In genomic region chr4:155891011-155891471, GRCm38 (mm10) we compare ENCODE assay signal across 8 mouse cellular contexts. TPM values are rescaled to one million over a fixed set of nuclear protein-coding genes. Genes with fewer than 3 reads are reported as not detected.
A peak's percentile ranks its signal among the peaks of the same experiment; 100 is the strongest.
DNase-seq lines count a peak whose midpoint lies in the region; ATAC-seq and TF ChIP-seq lines count a peak whose summit lies in the region.

No protein-coding gene starts in this region.

- no peak for ATAC-seq in heart, embryonic 15.5 days (replicated peaks; ENCODE audit: insufficient number of reproducible peaks, insufficient read depth, low FRiP score, low read depth)
- ATAC-seq in heart, postnatal 0 days (ENCODE audit: insufficient read depth, low read depth): no peak
- ATAC-seq in liver, embryonic 13.5 days (ENCODE audit: low read depth): no peak

- H3K9me3 ChIP-seq in heart, embryonic 15.5 days (replicated peaks): no peaks in the 10 kb centered on the region
- no peaks in the 10 kb centered on the region for H3K9me3 ChIP-seq in MEL (replicated peaks; ENCODE audit: insufficient read depth, low read length)
- H3K9me3 ChIP-seq in heart, postnatal 0 days (replicated peaks; ENCODE audit: control insufficient read depth, low read length): no peaks in the 10 kb centered on the region
- no peaks in the 10 kb centered on the region for H3K9me3 ChIP-seq in liver, embryonic 13.5 days (replicated peaks)

- H3K79me2 ChIP-seq in MEL (ENCODE audit: control insufficient read depth, insufficient read depth, low read length, poor library complexity): peaks cover 48% of the 10 kb centered on the region

- under 1% methylated on average over 34 of the region's 34 CpGs for whole genome bisulfite sequencing in heart, embryonic 15.5 days
- WGBS in heart, postnatal 0 days: 1% methylated on average over 33 of the region's 34 CpGs
- WGBS in liver, embryonic 13.5 days (ENCODE audit: insufficient replicate concordance): under 1% methylated on average over 34 of the region's 34 CpGs

- DNase-seq in heart, postnatal 25 days (ENCODE audit: low spot score): no peak
- DNase-seq in MEL (ENCODE audit: low read depth, low spot score): peak; percentile 68
- DNase-seq in heart, postnatal 0 days (ENCODE audit: low spot score): no peak
- no peak for DNase-seq in liver, embryonic 13.5 days
- peak; percentile 57 for DNase-seq in testis, postnatal 10 days (ENCODE audit: low spot score)
- DNase-seq in left cerebral cortex, adult 11 months (ENCODE audit: low spot score): no peak
- no peak for DNase-seq in urinary bladder, postnatal 25 days (ENCODE audit: low spot score)

- H3K27ac ChIP-seq in heart, embryonic 15.5 days: no peak overlapping the region
- peak overlapping the region; percentile 20; the same call in 1 of the 2 replicates for H3K27ac ChIP-seq in MEL (ENCODE audit: control insufficient read depth, low read depth, low read length)
- H3K27ac ChIP-seq in heart, postnatal 0 days (ENCODE audit: low read depth): no peak overlapping the region; the same call in 1 of the 2 replicates
- peak overlapping the region; percentile 50; the same call in 1 of the 2 replicates for H3K27ac ChIP-seq in liver, embryonic 13.5 days

- no peak for TF ChIP-seq CTCF in MEL (IDR thresholded peaks at IDR 0.05 in 2 of 3, conservative IDR thresholded peaks at IDR 0.05 in 1 of 3; ENCODE audit: control insufficient read depth in 1 of 3, insufficient read depth in 1 of 3, low read depth in 2 of 3, low read length in 3 of 3, poor library complexity in 1 of 3, severe bottlenecking in 1 of 3)
- no peak for TF ChIP-seq CTCF in heart, postnatal 0 days (IDR thresholded peaks at IDR 0.05; ENCODE audit: low read depth)

- peak overlapping the region; percentile 93 for H3K4me2 ChIP-seq in heart, embryonic 15.5 days
- H3K4me2 ChIP-seq in heart, postnatal 0 days (ENCODE audit: low read depth, low read length): peak overlapping the region; percentile 99
- peak overlapping the region; percentile 100 for H3K4me2 ChIP-seq in liver, embryonic 13.5 days

- H3K36me3 ChIP-seq in heart, embryonic 15.5 days: peaks cover 35% of the 10 kb centered on the region
- H3K36me3 ChIP-seq in MEL (ENCODE audit: control insufficient read depth in 1 of 2, insufficient read depth in 2 of 2, low read length in 2 of 2): peaks cover 0 to 4% of the 10 kb centered on the region in 2 experiments; a peak in 2 of 4 replicates
- peaks cover 30% of the 10 kb centered on the region for H3K36me3 ChIP-seq in heart, postnatal 0 days (replicated peaks; ENCODE audit: control insufficient read depth, insufficient read depth, low read length)
- H3K36me3 ChIP-seq in liver, embryonic 13.5 days: peaks cover 48% of the 10 kb centered on the region

- H3K27me3 ChIP-seq in heart, embryonic 15.5 days: no peaks in the 10 kb centered on the region
- no peaks in the 10 kb centered on the region for H3K27me3 ChIP-seq in MEL (ENCODE audit: control insufficient read depth in 1 of 2, insufficient read depth in 2 of 2, low read length in 2 of 2)
- H3K27me3 ChIP-seq in heart, postnatal 0 days (ENCODE audit: control insufficient read depth, insufficient read depth, low read length): no peaks in the 10 kb centered on the region
- no peaks in the 10 kb centered on the region for H3K27me3 ChIP-seq in liver, embryonic 13.5 days

- peak overlapping the region; percentile 93 for H3K9ac ChIP-seq in heart, embryonic 15.5 days
- peak overlapping the region; percentile 73 for H3K9ac ChIP-seq in MEL (ENCODE audit: control insufficient read depth, low read depth, low read length, poor library complexity, severe bottlenecking)
- H3K9ac ChIP-seq in heart, postnatal 0 days (replicated peaks; ENCODE audit: low read depth, low read length): peak overlapping the region; percentile 80
- H3K9ac ChIP-seq in liver, embryonic 13.5 days: peak overlapping the region; percentile 95

- no peak for TF ChIP-seq RAD21 in MEL (IDR thresholded peaks at IDR 0.05; ENCODE audit: low read depth, low read length)

- no peak for TF ChIP-seq POLR2A in MEL (IDR thresholded peaks at IDR 0.05; ENCODE audit: control insufficient read depth in 1 of 2, insufficient read depth in 1 of 2, low read depth in 1 of 2, low read length in 2 of 2, poor library complexity in 1 of 2)

- intact Hi-C loops in heart, postnatal 25 days (cut with DNase I): loop anchor here (5.0 kb wide), 1 partner anchor 59 kb away; the partner anchor contains the start of gene Aurkaip1

- peak overlapping the region; percentile 88 for H3K4me3 ChIP-seq in heart, embryonic 15.5 days
- peak overlapping the region; percentile 64 to 93 for H3K4me3 ChIP-seq in MEL (ENCODE audit: control insufficient read depth in 1 of 2, insufficient read depth in 1 of 2, low read depth in 2 of 2, low read length in 2 of 2)
- peak overlapping the region; percentile 80 for H3K4me3 ChIP-seq in heart, postnatal 0 days (ENCODE audit: low read depth, low read length)
- peak overlapping the region; percentile 95 for H3K4me3 ChIP-seq in liver, embryonic 13.5 days (replicated peaks)

- no peak for TF ChIP-seq EP300 in MEL (IDR thresholded peaks at IDR 0.05; ENCODE audit: low read depth in 1 of 2, low read length in 2 of 2)
- TF ChIP-seq EP300 in heart, postnatal 0 days (IDR thresholded peaks at IDR 0.05; ENCODE audit: low read depth): no peak

- peaks cover 41% of the 10 kb centered on the region for H3K4me1 ChIP-seq in heart, embryonic 15.5 days (replicated peaks)
- H3K4me1 ChIP-seq in MEL (ENCODE audit: control insufficient read depth in 1 of 2, insufficient read depth in 2 of 2, low read length in 2 of 2): peaks cover 5 to 17% of the 10 kb centered on the region in 2 experiments; a peak in 3 of 4 replicates
- H3K4me1 ChIP-seq in heart, postnatal 0 days (ENCODE audit: control insufficient read depth, insufficient read depth): peaks cover 27% of the 10 kb centered on the region
- H3K4me1 ChIP-seq in liver, embryonic 13.5 days (replicated peaks): peaks cover 58% of the 10 kb centered on the region

TF ChIP-seq in MEL, 35 proteins besides CTCF, POLR2A, EP300 and RAD21:
- no peak for TF ChIP-seq USF1 (IDR thresholded peaks at IDR 0.05; ENCODE audit: low read depth, low read length)
- 0 out of 2 replicates have a peak, but pooled peaks have one; percentile 15 for TF ChIP-seq ELF1 (IDR thresholded peaks at IDR 0.05; ENCODE audit: low read depth, low read length)

RNA-seq across cellular contexts. Expression of gene Pusl1, which starts 0.5 kb away (rescaled TPM):
- polyA plus RNA-seq in heart, embryonic 15.5 days (2015; fragmentation: Nextera tagmentation; extraction: Ambion mirVana): 28.7 and 32.4 TPM in 2 replicates
- total RNA-seq in heart, postnatal 25 days (2021): 10 to 100 TPM; 12.8 to 13.8 TPM
- total RNA-seq in MEL (2012; rRNA removed): 50.0 and 65.2 TPM in 2 replicates
- 10 to 100 TPM in 1 of 2 experiments, not detected in 1; 68.4 TPM for polyA plus RNA-seq in MEL (2012; ENCODE audit: insufficient read depth in 1 of 2, insufficient read length in 2 of 2, low read depth in 1 of 2, low replicate concordance in 2 of 2, missing spikeins in 1 of 2)
- 31.3 and 33.9 TPM in 2 replicates for total RNA-seq in heart, postnatal 0 days (2014; rRNA removed; ENCODE audit: low replicate concordance)
- 20.1 and 22.3 TPM in 2 replicates for polyA plus RNA-seq in heart, postnatal 0 days (2015; fragmentation: Nextera tagmentation; extraction: Ambion mirVana)
- polyA plus RNA-seq in liver, embryonic 13.5 days (2015; fragmentation: Nextera tagmentation; extraction: Ambion mirVana): 25.4 and 25.7 TPM in 2 replicates

RNA-seq across cellular contexts. Expression of gene Acap3, which starts 0.6 kb away (rescaled TPM):
- 8.2 and 13.5 TPM in 2 replicates for polyA plus RNA-seq in heart, embryonic 15.5 days (2015; fragmentation: Nextera tagmentation; extraction: Ambion mirVana)
- 10 to 100 TPM; 11.7 to 18.0 TPM for total RNA-seq in heart, postnatal 25 days (2021)
- total RNA-seq in MEL (2012; rRNA removed): 17.6 and 24.5 TPM in 2 replicates
- 10 to 100 TPM in 1 of 2 experiments, not detected in 1; 39.1 TPM for polyA plus RNA-seq in MEL (2012; ENCODE audit: insufficient read depth in 1 of 2, insufficient read length in 2 of 2, low read depth in 1 of 2, low replicate concordance in 2 of 2, missing spikeins in 1 of 2)
- total RNA-seq in heart, postnatal 0 days (2014; rRNA removed; ENCODE audit: low replicate concordance): 16.3 and 31.2 TPM in 2 replicates
- polyA plus RNA-seq in heart, postnatal 0 days (2015; fragmentation: Nextera tagmentation; extraction: Ambion mirVana): 5.8 and 6.4 TPM in 2 replicates
- 7.6 and 7.8 TPM in 2 replicates for polyA plus RNA-seq in liver, embryonic 13.5 days (2015; fragmentation: Nextera tagmentation; extraction: Ambion mirVana)

RNA-seq across cellular contexts. Expression of gene Ints11, which starts 21.7 kb away (rescaled TPM):
- polyA plus RNA-seq in heart, embryonic 15.5 days (2015; fragmentation: Nextera tagmentation; extraction: Ambion mirVana): 27.3 and 41.4 TPM in 2 replicates
- 10 to 100 TPM; 15.9 to 17.5 TPM for total RNA-seq in heart, postnatal 25 days (2021)
- 78.9 and 82.5 TPM in 2 replicates for total RNA-seq in MEL (2012; rRNA removed)
- polyA plus RNA-seq in MEL (2012; ENCODE audit: insufficient read depth in 1 of 2, insufficient read length in 2 of 2, low read depth in 1 of 2, low replicate concordance in 2 of 2, missing spikeins in 1 of 2): 10 to 100 TPM in 1 of 2 experiments, not detected in 1; 96.8 TPM
- 19.0 and 25.1 TPM in 2 replicates for total RNA-seq in heart, postnatal 0 days (2014; rRNA removed; ENCODE audit: low replicate concordance)
- 20.0 and 21.6 TPM in 2 replicates for polyA plus RNA-seq in heart, postnatal 0 days (2015; fragmentation: Nextera tagmentation; extraction: Ambion mirVana)
- 40.0 and 41.9 TPM in 2 replicates for polyA plus RNA-seq in liver, embryonic 13.5 days (2015; fragmentation: Nextera tagmentation; extraction: Ambion mirVana)

RNA-seq across cellular contexts. Expression of gene Cptp, which starts 21.8 kb away (rescaled TPM):
- 7.8 and 10.3 TPM in 2 replicates for polyA plus RNA-seq in heart, embryonic 15.5 days (2015; fragmentation: Nextera tagmentation; extraction: Ambion mirVana)
- 10 to 100 TPM in 1 of 2 experiments, 1 to 10 TPM in 1; 8.1 to 10.5 TPM for total RNA-seq in heart, postnatal 25 days (2021)
- total RNA-seq in MEL (2012; rRNA removed): 10.9 and 14.0 TPM in 2 replicates
- polyA plus RNA-seq in MEL (2012; ENCODE audit: insufficient read depth in 1 of 2, insufficient read length in 2 of 2, low read depth in 1 of 2, low replicate concordance in 2 of 2, missing spikeins in 1 of 2): 10 to 100 TPM in 1 of 2 experiments, not detected in 1; 22.6 TPM
- 9.8 and 11.8 TPM in 2 replicates for total RNA-seq in heart, postnatal 0 days (2014; rRNA removed; ENCODE audit: low replicate concordance)
- polyA plus RNA-seq in heart, postnatal 0 days (2015; fragmentation: Nextera tagmentation; extraction: Ambion mirVana): 7.0 and 7.2 TPM in 2 replicates
- 8.4 and 10.2 TPM in 2 replicates for polyA plus RNA-seq in liver, embryonic 13.5 days (2015; fragmentation: Nextera tagmentation; extraction: Ambion mirVana)

RNA-seq across cellular contexts. Expression of gene Tas1r3, which starts 27.9 kb away (rescaled TPM):
- polyA plus RNA-seq in heart, embryonic 15.5 days (2015; fragmentation: Nextera tagmentation; extraction: Ambion mirVana): 0.14 TPM in 2 replicates
- total RNA-seq in heart, postnatal 25 days (2021): under 1 TPM; 0.14 to 0.26 TPM
- 0.52 and 0.62 TPM in 2 replicates for total RNA-seq in MEL (2012; rRNA removed)
- 10 to 100 TPM in 1 of 2 experiments, 1 to 10 TPM in 1; 1.1 to 54.9 TPM for polyA plus RNA-seq in MEL (2012; ENCODE audit: insufficient read depth in 1 of 2, insufficient read length in 2 of 2, low read depth in 1 of 2, low replicate concordance in 2 of 2, missing spikeins in 1 of 2)
- total RNA-seq in heart, postnatal 0 days (2014; rRNA removed; ENCODE audit: low replicate concordance): 0.11 and 0.19 TPM in 2 replicates
- polyA plus RNA-seq in heart, postnatal 0 days (2015; fragmentation: Nextera tagmentation; extraction: Ambion mirVana): 0.04 and 0.05 TPM in 2 replicates
- polyA plus RNA-seq in liver, embryonic 13.5 days (2015; fragmentation: Nextera tagmentation; extraction: Ambion mirVana): 0.05 and 0.09 TPM in 2 replicates

Comparison
In these comparisons a context has a peak if more than half of its experiments do, and no peak if none do; other contexts are left out.
1. H3K27ac ChIP-seq: peak in MEL (single experiment) and liver, embryonic 13.5 days (single experiment); none in heart, embryonic 15.5 days (single experiment) and heart, postnatal 0 days (single experiment).
2. DNase-seq: peak in MEL (single experiment) and testis, postnatal 10 days (single experiment); none in heart, postnatal 25 days (single experiment), heart, postnatal 0 days (single experiment), liver, embryonic 13.5 days (single experiment), left cerebral cortex, adult 11 months (single experiment) and urinary bladder, postnatal 25 days (single experiment).
3. Peak in every context shown above with its lines, with median percentiles within 50 percentile points of each other: H3K4me2 ChIP-seq, H3K4me3 ChIP-seq and H3K9ac ChIP-seq.